Mouse (Mus musculus) frontal cortex, postnatal 14 days (tissue): Measurements from ENCODE around the gene Gm45808.

Source experiments
- DNase-seq, 2 experiments: peaks; one replicate each; pipeline ENCODE4 v3.0.0; 2022; ENCODE audit warnings: low spot score in 2 of 2

The Gm45808 gene

GRCm38 (mm10) chr7:45447325-45447990 lies 39.2 kb downstream of the Gm45808 start:
- DNase-seq: no peak

- DNase-seq: no peak
These were observed 40.0 kb downstream of the Gm45808 start for GRCm38 (mm10) chr7:45446589-45446988.

- DNase-seq: no peak
These were observed 42.8 kb downstream of the Gm45808 start for GRCm38 (mm10) chr7:45443526-45444420.

GRCm38 (mm10) chr7:45437521-45438276 lies 48.9 kb downstream of the Gm45808 start, which contains the start of gene Ruvbl2:
Gene Ruvbl2, minus strand, starts transcription at chr7:45438096.
- DNase-seq: no peak

- DNase-seq: no peak
These were observed 49.6 kb downstream of the Gm45808 start for GRCm38 (mm10) chr7:45437046-45437445.

- no peak for DNase-seq
These were observed 50.2 kb downstream of the Gm45808 start for GRCm38 (mm10) chr7:45436444-45436843.

GRCm38 (mm10) chr7:45435038-45435437 lies 51.6 kb downstream of the Gm45808 start:
- DNase-seq: no peak

- peak; percentile 100 for DNase-seq
These were observed 52.2 kb downstream of the Gm45808 start, which contains the start of gene Gys1 for GRCm38 (mm10) chr7:45434203-45435015. Gene Gys1, plus strand, starts transcription at chr7:45434844.

- no peak for DNase-seq
These were observed 52.8 kb downstream of the Gm45808 start for GRCm38 (mm10) chr7:45433835-45434202.

GRCm38 (mm10) chr7:45426556-45426955 lies 60.1 kb downstream of the Gm45808 start:
- no peak for DNase-seq

- DNase-seq: no peak
These were observed 65.4 kb downstream of the Gm45808 start for GRCm38 (mm10) chr7:45421194-45421593.

- no peak for DNase-seq
These were observed 66.0 kb downstream of the Gm45808 start, which contains the start of gene Lhb for GRCm38 (mm10) chr7:45420615-45420919. Gene Lhb, plus strand, starts transcription at chr7:45420820.

- no peak for DNase-seq
These were observed 66.6 kb downstream of the Gm45808 start for GRCm38 (mm10) chr7:45419859-45420614.

- no peak for DNase-seq
These were observed 68.6 kb downstream of the Gm45808 start for GRCm38 (mm10) chr7:45417962-45418492.
